ENCODE assay signal across 22 mouse cellular contexts in genomic region chr4:133711307-133712076, GRCm38 (mm10). TPM values are rescaled to one million over a fixed set of nuclear protein-coding genes. Genes with fewer than 3 reads are reported as not detected.
DNase-seq lines count a peak whose midpoint lies in the region; ATAC-seq and TF ChIP-seq lines count a peak whose summit lies in the region.
"Had no signal": no experiment of that assay in that cellular context is flagged by ENCODE, and none has a peak within 500 bp of the region (broad histone marks: within the 10 kb centered on the region; RNA-seq: fewer than 3 reads in every experiment).

No protein-coding gene starts in this region.

- peaks cover 7% of the 10 kb centered on the region for H3K4me1 ChIP-seq in kidney, embryonic 14.5 days (ENCODE audit: control insufficient read depth, insufficient read depth, low read length)
- H3K4me1 ChIP-seq in stomach, postnatal 0 days (replicated peaks; ENCODE audit: control insufficient read depth, insufficient read depth) = peaks cover 4% of the 10 kb centered on the region; the same call in 1 of the 2 replicates

- H3K27ac ChIP-seq in kidney, embryonic 14.5 days (ENCODE audit: low read depth, low read length) = no peak overlapping the region
- no peak overlapping the region for H3K27ac ChIP-seq in stomach, postnatal 0 days (replicated peaks)
- H3K27ac ChIP-seq: embryonic facial prominence, embryonic 15.5 days; forebrain, embryonic 15.5 days; hindbrain, postnatal 0 days; midbrain, embryonic 12.5 days had no signal

- no peak for TF ChIP-seq EP300 in stomach, postnatal 0 days (optimal IDR thresholded peaks at IDR 0.05)

- H3K27me3 ChIP-seq in kidney, embryonic 14.5 days (ENCODE audit: control insufficient read depth, insufficient read depth, low read length) = no peaks in the 10 kb centered on the region
- no peaks in the 10 kb centered on the region for H3K27me3 ChIP-seq in stomach, postnatal 0 days (ENCODE audit: control insufficient read depth, insufficient read depth, low read length)
- H3K27me3 ChIP-seq: embryonic facial prominence, embryonic 15.5 days; forebrain, embryonic 15.5 days; midbrain, embryonic 12.5 days had no signal

- no peak overlapping the region for H3K4me2 ChIP-seq in kidney, embryonic 14.5 days (replicated peaks; ENCODE audit: low read depth, low read length)
- H3K4me2 ChIP-seq in stomach, postnatal 0 days (replicated peaks; ENCODE audit: low read depth) = no peak overlapping the region
- H3K4me2 ChIP-seq: embryonic facial prominence, embryonic 15.5 days; forebrain, embryonic 15.5 days; heart, embryonic 11.5 days; midbrain, embryonic 12.5 days had no signal

- TF ChIP-seq CTCF in stomach, postnatal 0 days (IDR thresholded peaks at IDR 0.05; ENCODE audit: low read depth) = no peak

- no peak overlapping the region for H3K9ac ChIP-seq in kidney, embryonic 14.5 days (ENCODE audit: low read depth, low read length)
- no peak overlapping the region for H3K9ac ChIP-seq in stomach, postnatal 0 days (ENCODE audit: low read length)
- H3K9ac ChIP-seq: embryonic facial prominence, embryonic 15.5 days; forebrain, embryonic 15.5 days; midbrain, embryonic 12.5 days had no signal

- DNase-seq in kidney, postnatal 25 days = no peak
- DNase-seq in cerebellum, adult 18-20 months = peak; percentile 57 to 69
- DNase-seq in cerebellum, postnatal 14 days = peak; percentile 50 to 64
- DNase-seq in naive thymus-derived CD4-positive, alpha-beta T cell, adult 2 months (ENCODE audit: low read depth) = peak; percentile 41
- DNase-seq in stomach, postnatal 0 days (ENCODE audit: low spot score) = no peak
- no peak for DNase-seq in lung, postnatal 14 days
- DNase-seq in layer of hippocampus, postnatal 25 days (ENCODE audit: extremely low spot score in 1 of 2, low spot score in 1 of 2) = no peak
- DNase-seq: adrenal gland, adult 2 months; kidney, adult 2 months; kidney, postnatal 10 days; lung, adult 18-20 months; lung, postnatal 10 days; retina, postnatal 1 day; right cerebral cortex, postnatal 25 days; spleen, adult 18-20 months; thymus, postnatal 14 days had no signal

- ATAC-seq in kidney, embryonic 14.5 days (ENCODE audit: low FRiP score, low TSS enrichment) = 0 out of 2 replicates have a peak, but pooled peaks have one; percentile 24
- ATAC-seq in stomach, postnatal 0 days (ENCODE audit: low FRiP score, low TSS enrichment) = no peak
- ATAC-seq: forebrain, embryonic 15.5 days; hindbrain, postnatal 0 days had no signal

- WGBS in kidney, embryonic 14.5 days = 80% methylated on average over 6 of the region's 6 CpGs
- WGBS in stomach, postnatal 0 days = 80% methylated on average over 6 of the region's 6 CpGs

- no peaks in the 10 kb centered on the region for H3K9me3 ChIP-seq in kidney, embryonic 14.5 days (ENCODE audit: control insufficient read depth, low read length)
- H3K9me3 ChIP-seq in stomach, postnatal 0 days (ENCODE audit: control insufficient read depth, low read length) = no peaks in the 10 kb centered on the region
- H3K9me3 ChIP-seq: embryonic facial prominence, embryonic 15.5 days; forebrain, embryonic 15.5 days; midbrain, embryonic 12.5 days had no signal

- H3K4me3 ChIP-seq in kidney, embryonic 14.5 days (ENCODE audit: low read length) = no peak overlapping the region
- no peak overlapping the region for H3K4me3 ChIP-seq in stomach, postnatal 0 days (ENCODE audit: low read depth, low read length)
- H3K4me3 ChIP-seq: embryonic facial prominence, embryonic 15.5 days; forebrain, embryonic 15.5 days; midbrain, embryonic 12.5 days had no signal

- H3K36me3 ChIP-seq in kidney, embryonic 14.5 days (ENCODE audit: control insufficient read depth, insufficient read depth, low read length) = peaks cover 62% of the 10 kb centered on the region
- H3K36me3 ChIP-seq in stomach, postnatal 0 days (ENCODE audit: control insufficient read depth, insufficient read depth, low read length) = peaks cover 10% of the 10 kb centered on the region

RNA-seq across cellular contexts. Expression of gene Pigv, which starts 39.0 kb away (rescaled TPM):
- polyA plus RNA-seq in kidney, embryonic 14.5 days (2014; fragmentation: Nextera tagmentation; extraction: Ambion mirVana) = 12.6 and 16.9 TPM in 2 replicates
- 11.5 and 13.0 TPM in 2 replicates for polyA plus RNA-seq in stomach, postnatal 0 days (2015; fragmentation: Nextera tagmentation; extraction: Ambion mirVana)
- 1 to 10 TPM; 7.9 to 9.6 TPM for total RNA-seq in layer of hippocampus, postnatal 25 days (2021)

RNA-seq across cellular contexts. Expression of gene Arid1a, which starts 45.1 kb away (rescaled TPM):
- 40.5 and 51.7 TPM in 2 replicates for polyA plus RNA-seq in kidney, embryonic 14.5 days (2014; fragmentation: Nextera tagmentation; extraction: Ambion mirVana)
- polyA plus RNA-seq in stomach, postnatal 0 days (2015; fragmentation: Nextera tagmentation; extraction: Ambion mirVana) = 8.7 and 9.7 TPM in 2 replicates
- total RNA-seq in layer of hippocampus, postnatal 25 days (2021) = 10 to 100 TPM; 68.5 to 88.4 TPM

Comparison
In these comparisons a context has a peak if more than half of its experiments do, and no peak if none do; other contexts are left out.
1. DNase-seq: peak in cerebellum, adult 18-20 months (2 of 2), cerebellum, postnatal 14 days (2 of 2) and naive thymus-derived CD4-positive, alpha-beta T cell, adult 2 months (single experiment); none in kidney, postnatal 25 days (0 of 2), stomach, postnatal 0 days (single experiment), lung, postnatal 14 days (single experiment) and layer of hippocampus, postnatal 25 days (0 of 2).